Mouse (Mus musculus): ENCODE measurements around the gene Kat8.
A peak's percentile ranks its signal among the peaks of the same experiment; 100 is the strongest.
"Not testable (repeated sequence)": the region's sequence is repeated elsewhere in the genome, so short reads cannot be mapped to it uniquely, and the experiment has no call there.

Kat8 gene

GRCm38 (mm10) chr7:127912190-127912871 is at the start of gene Kat8:
Gene Kat8, plus strand, starts transcription at chr7:127912516.
- peak; percentile 84 to 86 for DNase-seq (ENCODE audit: low spot score in 2 of 2)

- DNase-seq (ENCODE audit: low spot score in 2 of 2) = no peak
Observed at GRCm38 (mm10) chr7:127866434-127866833, 45.9 kb upstream of the Kat8 start.

- no peak for DNase-seq (ENCODE audit: low spot score in 2 of 2)
Observed at GRCm38 (mm10) chr7:127867641-127868040, 44.7 kb upstream of the Kat8 start.

- DNase-seq (ENCODE audit: low spot score in 2 of 2) = no peak
Observed at GRCm38 (mm10) chr7:127869149-127869810, 43.0 kb upstream of the Kat8 start.

GRCm38 (mm10) chr7:127870136-127870821 is 42.0 kb upstream of the Kat8 start:
- DNase-seq (ENCODE audit: low spot score in 2 of 2) = no peak

GRCm38 (mm10) chr7:127874812-127875626 is 37.3 kb upstream of the Kat8 start:
- DNase-seq (ENCODE audit: low spot score in 2 of 2) = no peak

- peak; percentile 87 to 88 for DNase-seq (ENCODE audit: low spot score in 2 of 2)
Observed at GRCm38 (mm10) chr7:127875627-127876001, 36.7 kb upstream of the Kat8 start.

GRCm38 (mm10) chr7:127876041-127876466 is 36.3 kb upstream of the Kat8 start, which contains the start of gene Zfp646:
Gene Zfp646, plus strand, starts transcription at chr7:127876221.
- peak; percentile 62 to 67 for DNase-seq (ENCODE audit: low spot score in 2 of 2)

GRCm38 (mm10) chr7:127876467-127877348 is 35.6 kb upstream of the Kat8 start, which contains the start of gene Zfp668:
Gene Zfp668, minus strand, starts transcription at chr7:127876828.
- peak; percentile 88 to 90 for DNase-seq (ENCODE audit: low spot score in 2 of 2)

GRCm38 (mm10) chr7:127879301-127879700 is 33.0 kb upstream of the Kat8 start:
- no peak for DNase-seq (ENCODE audit: low spot score in 2 of 2)

GRCm38 (mm10) chr7:127880431-127880830 is 31.9 kb upstream of the Kat8 start:
- no peak for DNase-seq (ENCODE audit: low spot score in 2 of 2)

GRCm38 (mm10) chr7:127885951-127886350 is 26.4 kb upstream of the Kat8 start:
- DNase-seq (ENCODE audit: low spot score in 2 of 2) = no peak

GRCm38 (mm10) chr7:127886551-127886950 is 25.8 kb upstream of the Kat8 start:
- no peak for DNase-seq (ENCODE audit: low spot score in 2 of 2)

- no peak for DNase-seq (ENCODE audit: low spot score in 2 of 2)
Observed at GRCm38 (mm10) chr7:127887191-127887590, 25.1 kb upstream of the Kat8 start.

- DNase-seq (ENCODE audit: low spot score in 2 of 2) = no peak
Observed at GRCm38 (mm10) chr7:127887781-127888180, 24.5 kb upstream of the Kat8 start.

GRCm38 (mm10) chr7:127888821-127889220 is 23.5 kb upstream of the Kat8 start:
- no peak for DNase-seq (ENCODE audit: low spot score in 2 of 2)

GRCm38 (mm10) chr7:127890798-127891197 is 21.5 kb upstream of the Kat8 start, which contains the start of gene Prss53:
Gene Prss53, minus strand, starts transcription at chr7:127890970.
- no peak for DNase-seq (ENCODE audit: low spot score in 2 of 2)

GRCm38 (mm10) chr7:127894480-127894879 is 17.8 kb upstream of the Kat8 start:
- no peak for DNase-seq (ENCODE audit: low spot score in 2 of 2)

- peak; percentile 73 to 84 for DNase-seq (ENCODE audit: low spot score in 2 of 2)
Observed at GRCm38 (mm10) chr7:127895442-127895841, 16.9 kb upstream of the Kat8 start, which contains the start of the genes Gm21974 and Vkorc1. Gene Gm21974, minus strand, starts transcription at chr7:127895454. Gene Vkorc1, minus strand, starts transcription at chr7:127895617.

GRCm38 (mm10) chr7:127895891-127896290 is 16.4 kb upstream of the Kat8 start:
- DNase-seq (ENCODE audit: low spot score in 2 of 2) = not testable (repeated sequence)
